Mouse (Mus musculus): ENCODE measurements around the gene Kat5.

GRCm38 (mm10) chr19:5646731-5647330, 36.8 kb upstream of the Kat5 start:
- TF ChIP-seq POLR2A (IDR thresholded peaks at IDR 0.05; ENCODE audit: borderline replicate concordance, control insufficient read depth, low read depth, low read length), result no peak
- TF ChIP-seq CTCF (IDR thresholded peaks at IDR 0.05; ENCODE audit: control insufficient read depth, insufficient read depth, low read length), result no peak
